Mouse (Mus musculus) gastrocnemius, postnatal 25 days (tissue): Measurements from ENCODE around the gene Fgf4. TPM values are rescaled to one million over a fixed set of nuclear protein-coding genes. Genes with fewer than 3 reads are reported as not detected.
"Not testable (repeated sequence)": the region's sequence is repeated elsewhere in the genome, so short reads cannot be mapped to it uniquely, and the experiment has no call there.

Experiments
- DNase-seq: peaks from one replicate; pipeline ENCODE4 v3.0.0; 2022
- total RNA-seq, 2 experiments: library from RNA; stranded (reverse); gene quantifications; 1 replicate in 1 of 2; 2 replicates in 1 of 2; pipeline ENCODE4 v1.2.3; 2021

Gene Fgf4
- total RNA-seq, 2 experiments from 2014 or later, result 0.27 TPM; not detected in 1

DNA sequence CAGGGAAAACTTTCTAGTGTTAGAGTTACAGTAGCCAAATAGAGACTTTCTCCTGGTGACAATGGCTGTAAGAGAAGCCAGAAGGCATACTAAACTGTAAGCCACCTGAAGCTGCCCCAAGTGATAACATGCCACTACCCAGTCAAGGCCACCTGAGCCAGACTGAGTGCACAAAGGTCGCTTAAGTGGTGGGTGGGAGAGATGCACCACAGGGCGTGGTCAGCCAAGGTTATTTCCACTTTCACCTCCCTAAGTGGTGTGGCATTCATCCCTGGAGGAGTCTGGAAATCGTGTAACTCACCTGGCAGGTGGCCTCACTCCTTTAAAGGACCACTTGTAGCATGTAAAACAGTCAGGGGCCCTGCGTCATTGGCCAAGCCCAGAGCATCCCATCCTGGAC, 20.0 kb downstream of the Fgf4 start:
- DNase-seq, result no peak

DNA sequence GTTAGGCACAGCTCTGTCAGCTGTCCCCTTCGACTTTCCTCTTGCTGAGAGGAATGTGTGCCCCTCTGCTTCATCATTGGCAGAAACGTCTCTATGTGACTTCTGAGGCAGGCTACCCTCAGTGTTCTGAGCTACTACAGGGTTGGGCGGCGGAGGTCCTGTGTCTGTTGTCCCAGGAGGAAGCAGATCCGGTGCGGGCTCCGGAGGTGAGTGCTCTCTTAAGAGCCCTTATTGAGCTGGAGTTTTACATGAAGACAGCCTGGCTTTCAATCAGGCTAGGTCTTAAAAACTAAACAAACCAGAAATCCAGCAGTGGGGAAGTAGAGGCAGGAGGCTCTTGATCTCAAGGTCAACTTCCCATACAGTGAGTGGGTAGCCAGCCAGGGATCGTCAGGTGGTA, 20.4 kb downstream of the Fgf4 start:
- DNase-seq, result no peak

DNA sequence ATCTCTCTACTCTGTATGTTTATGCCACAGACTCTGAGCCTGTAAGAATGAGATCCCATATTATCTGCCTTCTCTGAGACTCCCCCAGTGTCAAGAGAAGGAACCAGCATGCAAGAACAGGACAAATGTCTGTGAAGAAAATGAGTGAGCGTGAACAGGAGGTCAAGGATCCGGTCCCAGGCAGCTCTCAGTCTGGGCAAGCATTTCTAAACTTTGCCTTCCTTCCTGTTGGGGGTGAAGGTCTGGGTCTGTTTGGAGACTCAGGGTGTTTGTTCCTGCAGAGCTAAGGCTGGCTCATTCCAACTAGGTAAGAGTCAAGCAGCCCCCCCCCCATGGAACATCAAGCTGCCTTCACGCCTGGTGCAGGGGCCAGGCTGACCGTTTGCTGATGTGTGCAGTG, 25.3 kb downstream of the Fgf4 start:
- no peak for DNase-seq

DNA sequence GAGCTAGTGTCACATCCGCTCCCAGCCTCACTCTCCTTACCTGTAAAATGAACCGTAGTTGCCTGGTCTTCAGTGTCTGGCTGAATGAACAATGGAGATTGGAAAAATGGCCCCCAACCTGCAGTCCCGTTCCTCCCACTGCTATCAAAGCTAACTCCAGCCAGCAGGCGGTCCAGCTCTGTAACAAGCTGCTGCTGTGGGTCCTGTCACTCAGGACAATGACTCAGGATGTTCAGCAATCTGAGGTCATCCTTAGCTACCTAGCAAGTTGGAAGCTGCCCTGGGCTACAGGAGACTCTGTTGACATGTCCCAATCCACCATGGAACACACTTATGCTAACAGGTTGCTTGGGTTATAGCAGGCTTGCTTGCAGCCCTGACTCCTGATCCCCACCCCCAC, 26.0 kb downstream of the Fgf4 start:
- DNase-seq, result no peak

DNA sequence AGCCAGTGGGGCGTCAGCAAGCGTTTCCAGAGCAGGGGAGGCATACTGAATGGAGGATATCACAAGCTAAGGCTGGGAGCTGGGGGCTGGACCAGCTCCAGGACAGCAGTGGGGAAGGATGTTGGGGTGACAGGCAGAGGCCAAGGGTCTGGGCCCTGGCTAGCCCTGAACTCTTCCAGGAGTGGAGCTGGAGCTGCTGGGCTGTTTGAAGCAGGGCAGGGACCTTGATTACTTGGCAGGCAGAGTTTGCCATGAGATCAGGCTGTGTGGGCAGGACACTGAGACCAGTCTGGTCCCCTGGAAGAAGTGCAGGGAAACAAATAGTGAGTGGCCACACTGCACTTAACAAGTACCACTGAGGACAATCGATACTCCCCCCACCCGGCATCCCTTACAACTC, 27.1 kb downstream of the Fgf4 start:
- DNase-seq, result no peak

DNA sequence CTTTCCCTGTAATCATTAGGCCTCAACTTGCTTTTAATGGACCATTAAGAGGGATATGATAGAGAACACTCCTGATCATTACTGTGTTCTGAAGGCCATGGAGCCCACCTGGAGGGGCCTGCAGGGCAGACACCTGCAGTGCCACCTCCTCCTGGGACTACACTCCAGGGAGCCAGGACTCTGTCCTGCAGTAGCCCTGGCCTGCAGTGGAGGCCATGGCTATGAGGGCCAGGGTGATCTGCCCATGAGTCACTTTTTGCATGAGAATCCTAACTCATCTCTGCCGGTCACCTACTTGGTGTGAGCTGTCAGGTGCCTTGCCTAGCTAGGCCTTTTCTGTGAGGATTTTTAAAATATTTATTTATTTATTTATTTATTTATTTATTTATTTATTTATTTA, 31.2 kb downstream of the Fgf4 start:
- no peak for DNase-seq

DNA sequence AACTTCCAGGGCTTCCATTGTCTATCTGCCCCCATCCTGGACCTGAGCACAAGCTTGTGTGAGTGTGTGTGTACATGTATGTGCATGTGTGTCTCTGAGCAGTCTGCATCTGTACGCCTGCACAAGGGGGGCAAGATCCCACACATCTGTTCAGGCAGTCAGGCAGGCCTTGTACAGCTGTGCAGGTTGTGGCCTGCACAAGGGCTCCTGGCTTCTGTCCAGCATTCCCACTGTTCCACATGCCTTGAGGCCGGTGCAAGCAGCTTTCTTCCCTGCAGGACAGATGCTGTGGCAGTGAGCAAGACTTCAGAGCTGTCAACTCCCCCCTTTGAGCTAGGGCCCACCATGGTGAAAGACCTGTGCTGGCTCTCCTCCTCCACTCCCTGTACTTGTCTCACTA, 35.9 kb downstream of the Fgf4 start:
- no peak for DNase-seq

DNA sequence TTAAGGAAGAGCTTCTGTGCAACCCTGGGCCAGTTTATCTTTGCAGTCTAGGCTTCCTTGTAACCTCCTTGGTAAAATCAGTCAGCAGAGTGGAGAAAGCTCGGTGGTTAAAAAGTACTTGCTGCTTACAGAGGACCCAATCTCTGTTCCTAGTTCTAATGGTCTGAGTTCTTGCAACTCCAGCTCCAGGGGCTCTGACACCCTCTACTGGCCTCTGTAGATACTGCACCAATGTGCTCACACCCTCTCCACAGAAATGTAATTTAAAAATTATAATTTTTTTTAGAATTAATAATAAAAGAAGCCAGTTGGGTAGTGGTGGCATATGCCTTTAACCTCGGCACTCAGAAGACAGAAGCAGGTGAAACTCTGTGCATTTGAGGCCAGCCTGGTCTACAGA, 40.5 kb downstream of the Fgf4 start:
- DNase-seq, result no peak

DNA sequence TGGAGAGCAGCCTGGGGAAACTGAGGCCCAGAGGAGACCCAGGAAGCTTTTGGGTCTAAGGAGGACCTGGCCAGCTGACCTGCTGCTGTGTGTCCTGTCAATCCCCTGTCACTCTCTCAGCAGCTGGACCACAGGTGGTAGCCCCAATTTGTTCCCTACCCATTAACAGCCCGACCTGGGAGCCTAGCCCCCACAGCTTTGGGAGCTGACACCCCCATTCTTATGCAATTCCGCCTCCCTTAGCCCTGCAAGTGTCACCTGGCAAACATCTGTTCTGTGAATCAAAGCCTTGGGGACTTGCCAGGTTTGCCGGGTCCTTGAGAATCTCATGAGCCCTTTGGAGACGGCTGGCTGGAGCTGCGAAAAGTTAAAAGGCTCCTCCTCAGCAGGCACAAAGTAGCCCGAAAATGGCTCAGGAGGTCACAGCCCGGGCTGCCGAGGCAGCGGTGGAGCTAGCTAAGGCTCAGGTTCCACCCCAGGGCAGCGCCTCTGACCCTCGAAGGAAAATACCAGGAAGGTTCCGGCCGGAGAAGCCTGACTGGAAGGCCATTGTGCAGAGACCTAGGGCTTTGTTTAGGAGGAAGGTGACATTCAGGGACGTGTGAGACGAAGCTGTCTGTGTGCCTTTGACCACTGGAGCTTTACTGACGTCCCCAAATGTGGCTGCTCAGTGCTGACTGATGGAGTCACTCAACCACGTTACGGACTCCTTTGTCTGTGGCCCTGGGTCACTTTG, 41.6 kb downstream of the Fgf4 start:
- DNase-seq, result no peak

DNA sequence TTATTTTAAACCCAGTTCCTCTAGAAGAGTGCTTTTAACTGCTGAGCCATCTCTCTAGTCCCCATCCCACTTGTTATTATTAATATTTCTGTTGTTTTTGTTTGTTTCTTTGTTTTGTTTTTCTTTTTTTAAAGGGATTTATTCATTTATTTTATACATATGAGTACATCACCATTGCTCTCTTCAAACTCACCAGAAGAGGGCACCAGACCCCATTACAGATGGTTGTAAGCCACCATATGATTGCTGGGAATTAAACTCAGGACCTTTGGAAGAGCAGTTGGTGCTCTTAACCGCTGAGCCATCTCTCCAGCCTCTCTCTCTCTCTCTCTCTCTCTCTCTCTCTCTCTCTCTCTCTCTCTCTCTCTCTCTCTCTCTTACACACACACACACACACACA, 43.5 kb downstream of the Fgf4 start:
- DNase-seq, result not testable (repeated sequence)

DNA sequence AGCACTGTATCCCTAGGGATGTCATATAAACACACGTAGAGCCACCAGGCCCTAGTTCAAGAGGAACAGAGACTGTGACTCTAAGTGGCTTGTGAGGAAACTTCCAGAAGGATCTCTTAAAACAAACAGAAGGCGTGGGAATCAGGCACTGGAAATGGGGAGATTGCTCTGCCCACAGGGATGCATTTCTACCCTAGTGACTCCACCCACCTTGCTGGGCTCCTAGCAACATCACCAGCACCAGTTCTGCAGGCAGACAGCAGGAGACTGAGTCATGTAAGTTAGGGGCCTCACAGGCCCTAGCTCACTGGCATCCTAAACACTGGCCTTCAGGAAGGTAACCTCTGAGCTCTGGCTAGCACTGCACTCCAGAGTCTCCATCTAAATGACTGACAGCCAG, 44.7 kb downstream of the Fgf4 start:
- DNase-seq, result no peak

DNA sequence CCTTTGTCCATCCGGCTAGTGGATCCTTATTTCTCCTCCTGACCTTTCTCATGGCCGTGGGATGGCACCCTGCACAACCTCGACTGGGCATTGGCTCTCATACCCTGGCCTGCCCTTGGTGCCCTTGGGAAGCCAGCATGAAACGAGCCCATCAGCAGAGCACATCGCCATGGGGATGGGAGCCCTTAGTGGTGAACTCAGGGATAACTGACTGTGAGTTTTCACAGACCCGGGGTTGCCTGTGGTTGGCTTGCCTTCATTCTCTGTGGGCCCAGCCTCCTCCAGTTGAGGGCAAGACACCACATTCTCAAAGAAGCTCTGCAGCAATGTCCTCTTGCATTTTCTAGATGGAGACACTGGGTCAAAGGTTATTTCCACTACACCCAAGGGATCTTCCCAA, 45.2 kb downstream of the Fgf4 start:
- DNase-seq, result no peak

DNA sequence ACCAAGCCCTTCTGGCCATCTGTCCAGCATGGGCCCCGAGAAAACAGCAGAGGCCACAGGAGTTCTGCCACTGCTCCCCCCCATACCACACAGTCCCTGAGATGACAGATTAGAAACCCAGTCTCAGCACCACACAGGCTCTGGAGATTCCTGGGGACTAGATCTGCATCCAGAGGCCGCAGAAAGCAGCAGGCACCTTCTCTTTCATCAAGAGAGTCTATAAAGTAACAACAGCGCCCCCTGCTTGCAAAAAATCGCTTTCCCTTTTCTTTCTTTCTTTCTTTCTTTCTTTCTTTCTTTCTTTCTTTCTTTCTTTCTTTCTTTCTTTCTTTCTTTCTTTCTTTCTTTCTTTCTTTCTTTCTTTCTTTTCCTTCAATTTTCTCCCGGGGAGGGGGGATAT, 47.0 kb downstream of the Fgf4 start:
- DNase-seq, result no peak

DNA sequence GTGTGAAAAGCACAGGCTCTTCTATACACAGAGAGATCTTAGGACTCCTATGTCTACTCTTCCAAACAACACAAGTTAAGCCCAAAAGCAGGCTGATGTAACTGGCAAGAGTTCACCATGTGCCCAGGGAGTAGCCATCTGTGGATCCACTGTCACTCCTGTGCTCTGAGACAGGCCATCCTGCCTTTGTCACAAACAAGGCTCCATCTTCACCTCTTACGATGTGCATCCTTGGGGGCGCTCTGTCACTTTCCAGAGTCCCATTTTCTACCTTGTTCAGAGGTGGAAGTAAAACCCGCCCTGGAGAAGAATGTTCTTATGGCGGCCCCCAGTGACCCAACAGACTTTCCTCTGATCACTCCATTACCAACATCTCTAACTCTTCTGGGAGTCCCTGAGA, 47.5 kb downstream of the Fgf4 start:
- no peak for DNase-seq

DNA sequence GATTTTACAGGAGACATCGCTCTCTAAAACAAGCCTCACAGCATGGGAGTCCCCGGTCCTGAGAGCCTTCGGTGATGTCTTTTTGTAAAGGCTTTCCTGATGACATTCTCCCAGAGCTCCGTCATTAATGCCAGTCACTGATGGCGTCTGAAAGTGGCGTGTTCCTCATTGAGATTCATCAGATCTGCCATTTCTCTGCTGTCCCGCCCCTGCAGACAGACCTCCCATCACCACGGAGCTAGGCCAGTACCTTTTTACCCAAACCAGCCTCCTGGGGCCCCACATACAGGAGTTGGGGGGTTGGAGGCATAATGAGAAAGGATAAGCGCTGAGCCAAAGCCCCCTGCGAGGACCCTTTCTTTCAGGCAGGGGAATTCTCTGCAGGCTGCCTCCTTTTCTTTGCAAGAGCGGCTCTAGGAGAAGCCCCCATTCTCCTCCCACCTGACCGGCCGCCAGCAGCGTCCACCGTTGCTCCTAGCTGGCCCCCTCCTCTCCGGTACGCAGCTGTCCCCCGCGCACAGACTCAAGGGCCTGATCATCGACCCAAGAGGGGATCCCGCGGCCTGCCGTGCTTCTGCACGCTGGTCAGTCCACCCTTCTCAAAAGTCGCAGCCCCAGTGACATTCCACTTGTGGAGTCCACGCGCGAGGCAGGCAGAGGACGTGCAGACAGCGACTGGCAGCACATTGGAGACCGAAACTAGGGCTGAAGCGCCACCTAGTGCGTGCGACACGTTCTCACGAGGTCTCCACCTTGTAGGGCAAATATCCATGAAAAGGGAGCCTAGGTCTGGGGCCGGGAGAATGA, 48.3 kb downstream of the Fgf4 start:
- DNase-seq, result peak; percentile 40

DNA sequence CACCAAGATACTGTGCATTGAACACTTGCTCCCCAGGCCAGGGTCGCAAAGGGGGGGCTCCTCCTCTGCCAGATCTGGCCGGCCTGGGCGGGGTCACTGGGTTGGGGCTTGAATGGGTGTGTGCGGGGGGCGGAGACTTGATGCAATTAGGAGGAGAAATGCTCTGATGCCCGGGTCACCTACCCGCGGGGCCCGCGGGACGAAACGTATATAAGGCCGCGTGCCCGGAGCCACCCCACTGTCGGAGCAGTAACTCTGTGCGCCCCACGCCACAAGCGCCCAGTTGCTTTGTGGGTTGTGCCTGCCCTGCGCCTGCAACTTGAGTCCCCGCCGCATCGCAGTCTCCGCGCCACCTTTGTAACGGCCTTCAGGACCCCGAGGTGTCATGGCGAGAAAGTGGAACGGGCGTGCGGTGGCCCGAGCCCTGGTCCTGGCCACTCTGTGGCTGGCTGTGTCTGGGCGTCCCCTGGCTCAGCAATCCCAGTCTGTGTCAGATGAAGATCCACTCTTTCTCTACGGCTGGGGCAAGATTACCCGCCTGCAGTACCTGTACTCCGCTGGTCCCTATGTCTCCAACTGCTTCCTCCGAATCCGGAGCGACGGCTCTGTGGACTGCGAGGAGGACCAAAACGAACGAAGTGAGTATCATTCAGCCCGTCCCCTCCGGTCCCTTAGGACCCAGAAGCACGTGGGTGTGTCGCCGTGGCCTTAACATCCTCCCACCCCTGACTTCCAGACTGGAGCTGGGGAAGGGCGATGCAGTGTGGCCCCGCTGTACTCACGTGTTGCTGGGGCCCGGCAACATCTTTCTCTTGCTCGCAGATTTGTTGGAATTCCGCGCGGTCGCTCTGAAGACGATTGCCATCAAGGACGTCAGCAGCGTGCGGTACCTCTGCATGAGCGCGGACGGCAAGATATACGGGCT, 49.4 kb downstream of the Fgf4 start, which contains the start of gene Fgf15:
TSS of gene Fgf15 (plus strand) at position 238 of the 925 bp plus-strand sequence.
- DNase-seq, result no peak

DNA sequence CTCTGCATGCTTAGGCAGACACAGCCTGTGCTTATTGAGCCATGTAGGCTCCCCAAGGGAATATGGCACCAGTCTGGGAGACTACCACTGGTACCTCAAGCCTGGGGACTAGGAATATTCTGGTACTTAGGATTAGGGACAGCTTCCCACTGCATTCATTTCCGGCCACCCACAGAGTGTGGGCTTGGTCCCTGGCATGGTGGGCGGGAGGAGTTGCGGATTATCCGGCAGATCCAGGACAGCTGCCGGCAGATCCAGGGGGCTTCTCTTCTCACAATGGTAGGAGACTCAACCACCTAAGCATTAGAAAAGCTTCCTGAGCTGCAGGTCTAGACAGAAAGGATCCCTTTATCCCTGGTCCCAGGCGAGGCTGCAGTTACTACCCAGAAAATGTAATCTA, 51.3 kb downstream of the Fgf4 start:
- DNase-seq, result no peak

DNA sequence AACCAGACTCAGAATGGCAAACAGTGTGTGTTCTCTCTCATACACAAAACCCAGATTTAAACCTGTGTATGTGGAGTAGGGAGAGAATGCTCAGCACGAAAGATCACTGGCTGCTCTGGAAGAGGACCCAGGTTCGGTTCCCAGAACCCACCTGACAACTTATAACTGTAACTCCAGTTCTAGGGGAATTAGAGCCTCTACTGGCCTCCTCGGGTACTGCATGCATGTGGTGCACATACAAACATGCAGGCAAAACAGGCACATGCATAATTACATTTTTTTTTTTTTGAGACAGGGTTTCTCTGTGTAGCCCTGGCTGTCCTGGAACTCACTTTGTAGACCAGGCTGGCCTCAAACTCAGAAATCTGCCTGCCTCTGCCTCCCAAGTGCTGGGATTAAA, 58.3 kb downstream of the Fgf4 start:
- DNase-seq, result not testable (repeated sequence)

DNA sequence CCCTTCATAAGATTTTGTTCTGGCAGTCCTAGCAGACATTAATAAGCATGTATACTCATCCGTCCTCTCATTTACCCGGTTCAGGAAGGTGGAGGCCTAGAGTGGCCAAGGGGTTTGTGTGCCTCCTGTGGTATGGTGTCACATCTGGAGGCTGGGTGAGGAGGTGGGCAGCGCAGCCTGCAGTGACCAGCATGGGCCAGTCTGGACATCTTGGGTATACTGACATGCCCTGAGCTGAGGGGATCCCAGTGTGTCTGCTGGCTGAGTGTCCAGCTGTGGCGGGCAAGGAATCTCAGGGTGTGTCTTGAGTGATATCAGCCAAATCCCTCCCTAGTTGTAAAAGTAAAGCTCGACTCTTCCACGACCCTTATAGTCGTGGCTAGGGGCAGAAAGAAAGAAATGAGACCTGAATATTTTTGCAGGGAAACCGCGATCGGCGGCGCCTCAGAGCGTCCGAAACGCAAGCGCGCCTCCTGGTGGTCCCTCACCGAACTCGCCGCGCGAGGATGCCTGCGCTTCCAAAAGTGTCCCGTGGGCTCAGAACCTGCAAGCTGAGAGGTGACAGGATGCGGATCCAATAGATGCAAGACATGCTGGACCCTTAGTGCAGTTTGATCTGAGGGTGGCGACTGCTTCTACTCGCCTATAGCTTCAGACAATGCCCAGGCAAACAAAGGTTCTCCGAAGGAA, 59.7 kb downstream of the Fgf4 start:
- no peak for DNase-seq

DNA sequence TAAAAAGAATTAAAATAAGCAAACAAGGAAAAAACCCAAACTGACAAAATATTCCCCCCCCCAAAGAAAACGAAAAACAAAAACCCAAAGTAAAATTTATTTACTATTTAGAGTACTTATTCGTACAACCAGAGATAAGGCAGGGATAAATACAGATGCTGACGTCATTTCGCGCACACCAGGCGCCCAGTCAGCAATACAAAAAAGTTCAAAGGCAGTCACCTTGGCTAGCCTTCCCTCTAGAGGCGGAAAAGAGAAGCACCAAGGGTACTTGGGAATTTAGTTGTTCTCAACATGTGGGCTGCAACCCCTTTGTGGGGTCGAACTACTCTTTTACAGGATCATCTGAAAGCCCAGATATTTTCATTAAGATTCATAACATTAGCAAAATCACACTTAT, 60.6 kb downstream of the Fgf4 start:
- DNase-seq, result no peak

DNA sequence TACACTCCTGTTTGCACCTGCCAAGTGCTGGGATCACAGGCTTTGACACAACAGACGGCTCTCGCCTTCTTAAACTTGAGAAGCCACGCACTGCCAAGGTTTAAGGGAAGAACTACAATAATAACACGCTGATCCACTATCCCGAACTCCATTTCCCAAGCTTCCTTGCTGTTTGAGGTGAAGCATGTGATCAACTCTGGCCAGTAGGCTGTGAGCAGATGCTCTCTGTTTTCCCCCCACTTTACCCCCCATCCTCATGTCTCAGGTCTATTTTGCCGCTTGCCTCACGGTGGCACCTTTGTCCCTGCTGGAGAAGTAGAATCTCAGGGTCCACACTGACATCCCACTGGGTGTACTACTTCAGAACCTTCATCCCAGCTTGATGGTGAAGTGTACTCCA, 61.5 kb downstream of the Fgf4 start:
- no peak for DNase-seq

DNA sequence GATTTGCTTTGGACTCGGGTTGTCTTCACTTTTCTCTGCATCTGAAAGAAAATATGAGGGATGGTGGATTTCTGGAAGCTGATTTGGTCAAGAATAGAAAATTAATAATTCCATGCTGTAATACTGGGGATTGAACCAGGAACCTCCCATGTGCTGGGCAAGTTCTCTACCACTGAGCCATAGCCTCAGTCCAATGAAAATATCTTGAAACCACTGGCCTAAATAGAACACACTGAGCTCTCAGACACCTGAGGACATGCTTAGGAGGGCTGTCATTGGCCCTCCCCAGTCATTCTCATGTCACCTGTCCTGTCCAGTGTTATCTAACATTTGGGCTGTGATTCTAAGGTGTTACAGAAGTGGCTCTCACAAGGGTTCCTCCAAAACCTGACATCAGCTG, 64.0 kb downstream of the Fgf4 start:
- no peak for DNase-seq
